Mouse (Mus musculus) MEL (cell line): ENCODE measurements around the gene Myo1c. TPM values are rescaled to one million over a fixed set of nuclear protein-coding genes. Genes with fewer than 3 reads are reported as not detected.

Experiments
- DNase-seq: peaks from one replicate; pipeline ENCODE4 v3.0.0; 2011; ENCODE audit warnings: low read depth, low spot score
- H3K27ac ChIP-seq: 2 replicates; pipeline ENCODE4 v1.5.1; 2012; ENCODE audit warnings: low read depth, mild to moderate bottlenecking, control low read depth, low read length, moderate library complexity; ENCODE audit not compliant: control insufficient read depth
- H3K27me3 ChIP-seq, 2 experiments: fragments of 150-350 bp in 1 of 2; sonication (generic) in 1 of 2; 2 replicates each; pipeline ENCODE4 v1.6.1; 2012; ENCODE audit warnings: low read length in 2 of 2, mild to moderate bottlenecking in 2 of 2, improper control_type of control experiment in 1 of 2, moderate library complexity in 1 of 2; ENCODE audit not compliant: insufficient read depth in 2 of 2, control insufficient read depth in 1 of 2
- H3K36me3 ChIP-seq, 2 experiments: 2 replicates each; pipeline ENCODE4 v1.6.1; 2012 to 2014; ENCODE audit warnings: low read length in 2 of 2, improper control_type of control experiment in 1 of 2, inconsistent platforms in 1 of 2, mild to moderate bottlenecking in 1 of 2; ENCODE audit not compliant: insufficient read depth in 2 of 2, control insufficient read depth in 1 of 2
- H3K4me1 ChIP-seq, 2 experiments: fragments of 150-350 bp in 1 of 2; sonication (generic) in 1 of 2; 2 replicates each; pipeline ENCODE4 v1.6.1; 2012; ENCODE audit warnings: low read length in 2 of 2, improper control_type of control experiment in 1 of 2, mild to moderate bottlenecking in 1 of 2; ENCODE audit not compliant: insufficient read depth in 2 of 2, control insufficient read depth in 1 of 2
- H3K4me3 ChIP-seq, 2 experiments: fragments of 150-350 bp in 1 of 2; sonication (generic) in 1 of 2; 2 replicates each; pipeline ENCODE4 v1.5.1; 2012; ENCODE audit warnings: low read depth in 2 of 2, low read length in 2 of 2, mild to moderate bottlenecking in 2 of 2, moderate library complexity in 2 of 2, control low read depth in 1 of 2, improper control_type of control experiment in 1 of 2; ENCODE audit not compliant: control insufficient read depth in 1 of 2, insufficient read depth in 1 of 2
- H3K79me2 ChIP-seq: 2 replicates; pipeline ENCODE4 v1.6.1; 2012; ENCODE audit warnings: mild to moderate bottlenecking, low read length, moderate library complexity; ENCODE audit not compliant: control insufficient read depth, poor library complexity, insufficient read depth
- H3K9ac ChIP-seq: 2 replicates; pipeline ENCODE4 v1.6.1; 2012; ENCODE audit warnings: low read depth, mild to moderate bottlenecking, control low read depth, low read length, moderate library complexity; ENCODE audit not compliant: control insufficient read depth, poor library complexity, severe bottlenecking
- H3K9me3 ChIP-seq: fragments of 150-350 bp; sonication (generic); replicated peaks from 2 replicates; pipeline ENCODE4 v1.6.1; 2012; ENCODE audit warnings: mild to moderate bottlenecking, low read length, improper control_type of control experiment, moderate library complexity; ENCODE audit not compliant: insufficient read depth
- BHLHE40 ChIP-seq: IDR thresholded peaks from 2 replicates; pipeline ENCODE4 v1.6.1; 2012; ENCODE audit warnings: low read depth, mild to moderate bottlenecking, inconsistent platforms, low read length, improper control_type of control experiment, borderline replicate concordance
- CHD1 ChIP-seq: IDR thresholded peaks from 2 replicates; pipeline ENCODE4 v1.6.1; 2012; ENCODE audit warnings: low read depth, mild to moderate bottlenecking, inconsistent platforms, low read length, improper control_type of control experiment
- CHD2 ChIP-seq: IDR thresholded peaks from 2 replicates; pipeline ENCODE4 v1.6.1; 2011; ENCODE audit warnings: low read length, improper control_type of control experiment
- CTCF ChIP-seq, 3 experiments: IDR thresholded peaks in 2 of 3; conservative IDR thresholded peaks in 1 of 3; 2 replicates each; pipeline ENCODE4 v1.5.1; 2011 to 2012; ENCODE audit warnings: low read length in 3 of 3, low read depth in 2 of 3, mild to moderate bottlenecking in 2 of 3, improper control_type of control experiment in 1 of 3, inconsistent platforms in 1 of 3, mixed read lengths in 1 of 3, moderate library complexity in 1 of 3; ENCODE audit not compliant: control insufficient read depth in 1 of 3, insufficient read depth in 1 of 3, poor library complexity in 1 of 3, severe bottlenecking in 1 of 3
- E2F4 ChIP-seq: IDR thresholded peaks from 2 replicates; pipeline ENCODE4 v1.6.1; 2011; ENCODE audit warnings: low read depth, low read length, improper control_type of control experiment, borderline replicate concordance
- ELF1 ChIP-seq: IDR thresholded peaks from 2 replicates; pipeline ENCODE4 v1.6.1; 2014; ENCODE audit warnings: low read depth, mild to moderate bottlenecking, inconsistent platforms, low read length, improper control_type of control experiment, moderate library complexity
- EP300 ChIP-seq, 2 experiments: IDR thresholded peaks; 2 replicates each; pipeline ENCODE4 v1.6.1; 2011; ENCODE audit warnings: improper control_type of control experiment in 2 of 2, low read length in 2 of 2, low read depth in 1 of 2, mild to moderate bottlenecking in 1 of 2
- ETS1 ChIP-seq: IDR thresholded peaks from 2 replicates; pipeline ENCODE4 v1.6.1; 2012; ENCODE audit warnings: low read depth, mild to moderate bottlenecking, inconsistent platforms, low read length, improper control_type of control experiment, moderate library complexity
- GATA1 ChIP-seq: IDR thresholded peaks from 2 replicates; pipeline ENCODE4 v1.6.1; 2011; ENCODE audit warnings: low read depth, low read length, improper control_type of control experiment
- HCFC1 ChIP-seq: IDR thresholded peaks from 2 replicates; pipeline ENCODE4 v1.6.1; 2012; ENCODE audit warnings: low read depth, mild to moderate bottlenecking, inconsistent platforms, low read length, improper control_type of control experiment, moderate library complexity
- MAFK ChIP-seq: IDR thresholded peaks from 2 replicates; pipeline ENCODE4 v1.6.1; 2011; ENCODE audit warnings: low read depth, mild to moderate bottlenecking, low read length, improper control_type of control experiment, borderline replicate concordance
- MAX ChIP-seq: IDR thresholded peaks from 2 replicates; pipeline ENCODE4 v1.6.1; 2011; ENCODE audit warnings: low read length, improper control_type of control experiment
- MAZ ChIP-seq: IDR thresholded peaks from 2 replicates; pipeline ENCODE4 v1.6.1; 2012; ENCODE audit warnings: low read depth, mild to moderate bottlenecking, inconsistent platforms, low read length, improper control_type of control experiment
- MEF2A ChIP-seq: IDR thresholded peaks from 2 replicates; pipeline ENCODE4 v1.6.1; 2014; ENCODE audit warnings: low read depth, mild to moderate bottlenecking, inconsistent platforms, low read length, improper control_type of control experiment; ENCODE audit not compliant: poor library complexity, insufficient replicate concordance, severe bottlenecking; ENCODE audit errors: extremely low read depth
- MYB ChIP-seq: IDR thresholded peaks from 2 replicates; pipeline ENCODE4 v1.6.1; 2011; ENCODE audit warnings: mild to moderate bottlenecking, low read depth, low read length, improper control_type of control experiment
- MYC ChIP-seq: IDR thresholded peaks from 2 replicates; pipeline ENCODE4 v1.6.1; 2011; ENCODE audit warnings: low read depth, mild to moderate bottlenecking, low read length, improper control_type of control experiment, moderate library complexity
- NELFE ChIP-seq: IDR thresholded peaks from 2 replicates; pipeline ENCODE4 v1.6.1; 2011; ENCODE audit warnings: low read depth, low read length, improper control_type of control experiment
- NRF1 ChIP-seq: IDR thresholded peaks from 2 replicates; pipeline ENCODE4 v1.6.1; 2014; ENCODE audit warnings: low read depth, mild to moderate bottlenecking, inconsistent platforms, low read length, improper control_type of control experiment, moderate library complexity; ENCODE audit not compliant: poor library complexity, insufficient read depth, severe bottlenecking
- POLR2A ChIP-seq, 2 experiments: IDR thresholded peaks; 2 replicates each; pipeline ENCODE4 v1.6.1; 2011 to 2012; ENCODE audit warnings: low read length in 2 of 2, mild to moderate bottlenecking in 2 of 2, control low read depth in 1 of 2, improper control_type of control experiment in 1 of 2, low read depth in 1 of 2, moderate library complexity in 1 of 2; ENCODE audit not compliant: control insufficient read depth in 1 of 2, insufficient read depth in 1 of 2, poor library complexity in 1 of 2
- POLR2AphosphoS2 ChIP-seq: IDR thresholded peaks from 2 replicates; pipeline ENCODE4 v1.6.1; 2011; ENCODE audit warnings: low read length, improper control_type of control experiment
- POLR2AphosphoS5 ChIP-seq: IDR thresholded peaks from 2 replicates; pipeline ENCODE4 v1.6.1; 2012; ENCODE audit warnings: low read depth, borderline replicate concordance, mild to moderate bottlenecking, inconsistent platforms, low read length, moderate library complexity, mixed read lengths
- RCOR1 ChIP-seq: IDR thresholded peaks from 2 replicates; pipeline ENCODE4 v1.6.1; 2012; ENCODE audit warnings: low read depth, mild to moderate bottlenecking, inconsistent platforms, low read length, improper control_type of control experiment
- SIN3A ChIP-seq: IDR thresholded peaks from 2 replicates; pipeline ENCODE4 v1.6.1; 2012; ENCODE audit warnings: low read length, improper control_type of control experiment, inconsistent platforms
- TAL1 ChIP-seq: IDR thresholded peaks from 2 replicates; pipeline ENCODE4 v1.6.1; 2012; ENCODE audit warnings: mild to moderate bottlenecking, inconsistent platforms, low read length, moderate library complexity, mixed read lengths
- TBP ChIP-seq: IDR thresholded peaks from 2 replicates; pipeline ENCODE4 v1.8.0; 2011; ENCODE audit warnings: low read depth, low read length, improper control_type of control experiment
- TCF12 ChIP-seq: IDR thresholded peaks from 2 replicates; pipeline ENCODE4 v1.6.1; 2014; ENCODE audit warnings: low read depth, mild to moderate bottlenecking, inconsistent platforms, low read length, improper control_type of control experiment, moderate library complexity
- UBTF ChIP-seq: IDR thresholded peaks from 2 replicates; pipeline ENCODE4 v1.6.1; 2012; ENCODE audit warnings: low read depth, mild to moderate bottlenecking, inconsistent platforms, low read length, improper control_type of control experiment, moderate library complexity, borderline replicate concordance; ENCODE audit not compliant: insufficient read depth
- USF1 ChIP-seq: IDR thresholded peaks from 2 replicates; pipeline ENCODE4 v1.6.1; 2014; ENCODE audit warnings: low read depth, mild to moderate bottlenecking, inconsistent platforms, low read length, improper control_type of control experiment, moderate library complexity
- USF2 ChIP-seq, 2 experiments: IDR thresholded peaks; 2 replicates each; pipeline ENCODE4 v1.6.1; 2011 to 2012; ENCODE audit warnings: improper control_type of control experiment in 2 of 2, low read length in 2 of 2, borderline replicate concordance in 1 of 2, inconsistent platforms in 1 of 2, low read depth in 1 of 2, mild to moderate bottlenecking in 1 of 2; ENCODE audit not compliant: insufficient read depth in 1 of 2
- ZMIZ1 ChIP-seq: IDR thresholded peaks from 2 replicates; pipeline ENCODE4 v1.6.1; 2012; ENCODE audit warnings: low read depth, mild to moderate bottlenecking, inconsistent platforms, low read length, improper control_type of control experiment, moderate library complexity
- ZNF384 ChIP-seq: IDR thresholded peaks from 2 replicates; pipeline ENCODE4 v1.6.1; 2012; ENCODE audit warnings: low read depth, mild to moderate bottlenecking, inconsistent platforms, low read length, improper control_type of control experiment
- polyA plus RNA-seq, 2 experiments: library from polyadenylated mRNA; stranded (reverse) in 1 of 2; unstranded in 1 of 2; fragments of >175 nt in 1 of 2; fragments of >200 nt in 1 of 2; gene quantifications; 2 replicates each; pipeline versions ENCODE4 v1.2.1 to v1.2.4; 2012; ENCODE audit warnings: low replicate concordance in 2 of 2, low read depth in 1 of 2; ENCODE audit not compliant: insufficient read length in 2 of 2, insufficient read depth in 1 of 2, missing spikeins in 1 of 2
- total RNA-seq: library from RNA; depleted of rRNA; stranded (reverse); fragments of 300-350 nt; gene quantifications from 2 replicates; pipeline ENCODE4 v1.2.3, GENCODE M21; 2012

Gene Myo1c
- total and polyA plus RNA-seq, 3 experiments, result 33.2 to 45.6 TPM; not detected in 1

- H3K36me3 ChIP-seq, result peaks cover 3% of the 10 kb centered on the region in 2 experiments
- no peaks in the 10 kb centered on the region for H3K27me3 ChIP-seq
- peak overlapping the region; percentile 81 for H3K9ac ChIP-seq
- peaks cover 4 to 17% of the 10 kb centered on the region in 2 experiments for H3K4me1 ChIP-seq
- no peaks in the 10 kb centered on the region for H3K9me3 ChIP-seq
- H3K27ac ChIP-seq, result peak overlapping the region; percentile 77
- peaks cover 16% of the 10 kb centered on the region for H3K79me2 ChIP-seq
- H3K4me3 ChIP-seq, result peak overlapping the region; percentile 62 to 81
- peak; percentile 85 for DNase-seq
- no peak for TF ChIP-seq USF2 (IDR thresholded peaks at IDR 0.05; ENCODE audit: borderline replicate concordance in 1 of 2, insufficient read depth in 1 of 2, low read depth in 1 of 2, low read length in 2 of 2)
- no peak for TF ChIP-seq ZNF384
- TF ChIP-seq MAZ, result peak; percentile 79
- no peak for TF ChIP-seq EP300 (IDR thresholded peaks at IDR 0.05; ENCODE audit: low read depth in 1 of 2, low read length in 2 of 2)
- TF ChIP-seq USF1, result no peak
- TF ChIP-seq BHLHE40, result 0 out of 2 replicates have a peak, but pooled peaks have one; percentile 23
- no peak for TF ChIP-seq MEF2A
- TF ChIP-seq CHD2, result no peak
- TF ChIP-seq POLR2AphosphoS5, result no peak
- TF ChIP-seq RCOR1, result no peak; the same call in 1 of the 2 replicates
- TF ChIP-seq MYB, result 0 out of 2 replicates have a peak, but pooled peaks have one; percentile 28
- TF ChIP-seq E2F4, result no peak
- TF ChIP-seq HCFC1, result peak; percentile 67
- 0 out of 2 replicates have a peak, but pooled peaks have one; percentile 16 for TF ChIP-seq CHD1
- TF ChIP-seq ZMIZ1, result peak; percentile 87
- no peak for TF ChIP-seq GATA1
- TF ChIP-seq MAX, result peak; percentile 54; the same call in 1 of the 2 replicates
- peak; percentile 87 for TF ChIP-seq ELF1
- TF ChIP-seq MYC, result 0 out of 2 replicates have a peak, but pooled peaks have one; percentile 24
- TF ChIP-seq MAFK, result no peak
- TF ChIP-seq POLR2A (IDR thresholded peaks at IDR 0.05; ENCODE audit: control insufficient read depth in 1 of 2, insufficient read depth in 1 of 2, low read depth in 1 of 2, low read length in 2 of 2, poor library complexity in 1 of 2), result peak; percentile 44 to 66; a peak in 1 of 4 replicates
- TF ChIP-seq NELFE, result peak; percentile 46
- TF ChIP-seq ETS1, result no peak
- no peak for TF ChIP-seq CTCF (IDR thresholded peaks at IDR 0.05 in 2 of 3, conservative IDR thresholded peaks at IDR 0.05 in 1 of 3; ENCODE audit: control insufficient read depth in 1 of 3, insufficient read depth in 1 of 3, low read depth in 2 of 3, low read length in 3 of 3, poor library complexity in 1 of 3, severe bottlenecking in 1 of 3)
- peak; percentile 40 for TF ChIP-seq TCF12
- TF ChIP-seq TAL1, result no peak
- no peak for TF ChIP-seq UBTF
- 0 out of 2 replicates have a peak, but pooled peaks have one; percentile 26 for TF ChIP-seq NRF1
- TF ChIP-seq POLR2AphosphoS2, result peak; percentile 40; the same call in 1 of the 2 replicates
- TF ChIP-seq SIN3A, result peak; percentile 61
- TF ChIP-seq TBP, result no peak; the same call in 1 of the 2 replicates
Observed at GRCm38 (mm10) chr11:75655621-75656545, 5.6 kb downstream of the Myo1c start.
